Mouse (Mus musculus): ENCODE measurements around the gene Usp15. TPM values are rescaled to one million over a fixed set of nuclear protein-coding genes. Genes with fewer than 3 reads are reported as not detected.

The Usp15 gene
- polyA plus RNA-seq, 1 experiment, result 14.7 TPM

GRCm38 (mm10) chr10:123116861-123117260, 79.9 kb downstream of the Usp15 start:
- Histone ChIP-seq H3K27ac (ENCODE audit: control insufficient read depth, insufficient read depth, low read length) (no peak overlapping the region), H3K36me3 (ENCODE audit: control insufficient read depth, insufficient read depth, low read length) (peaks cover 79% of the 10 kb centered on the region), H3K4me1 (replicated peaks; ENCODE audit: control insufficient read depth, insufficient read depth, low read length) (no peaks in the 10 kb centered on the region), H3K27me3 (ENCODE audit: control insufficient read depth, insufficient read depth, low read length) (no peaks in the 10 kb centered on the region), H3K4me3 (ENCODE audit: control insufficient read depth, insufficient read depth, low read length) (no peak overlapping the region)
- TF ChIP-seq POLR2A (IDR thresholded peaks at IDR 0.05; ENCODE audit: control insufficient read depth, extremely low read depth, insufficient read depth, low read length, poor library complexity), result no peak
- no peak for TF ChIP-seq CTCF (IDR thresholded peaks at IDR 0.05; ENCODE audit: borderline replicate concordance, control insufficient read depth, extremely low read depth, insufficient read depth, low read length, poor library complexity)
- WGBS, result 90% methylated on average over 14 of the region's 14 CpGs
- DNase-seq, result no peak

DNA sequence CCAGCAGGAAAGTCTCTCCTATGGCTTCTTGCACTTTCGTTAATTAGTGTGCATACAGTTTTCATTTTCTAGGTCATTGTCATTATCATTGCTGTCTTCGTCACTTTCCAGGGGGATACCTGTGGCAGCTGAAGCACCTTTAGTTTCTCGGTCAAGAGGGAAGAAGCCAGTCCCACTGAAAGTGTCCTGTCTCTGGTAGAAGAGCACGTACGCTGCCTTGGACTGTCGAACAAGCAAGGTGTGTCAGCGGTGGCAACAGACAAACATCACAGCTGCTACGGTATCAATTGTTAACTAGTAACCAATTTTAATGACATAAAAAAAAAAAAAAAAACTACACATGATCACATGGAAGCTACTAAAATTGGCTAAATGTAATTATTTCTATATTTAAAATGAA, 83.3 kb downstream of the Usp15 start:
- Histone ChIP-seq H3K36me3 (ENCODE audit: control insufficient read depth, insufficient read depth, low read length) (peaks cover 53% of the 10 kb centered on the region), H3K27ac (ENCODE audit: control insufficient read depth, insufficient read depth, low read length) (no peak overlapping the region), H3K4me3 (ENCODE audit: control insufficient read depth, insufficient read depth, low read length) (no peak overlapping the region), H3K27me3 (ENCODE audit: control insufficient read depth, insufficient read depth, low read length) (no peaks in the 10 kb centered on the region), H3K4me1 (replicated peaks; ENCODE audit: control insufficient read depth, insufficient read depth, low read length) (no peaks in the 10 kb centered on the region)
- DNase-seq, result no peak
- WGBS, result 92% methylated on average over 8 of the region's 8 CpGs
- TF ChIP-seq CTCF (IDR thresholded peaks at IDR 0.05; ENCODE audit: borderline replicate concordance, control insufficient read depth, extremely low read depth, insufficient read depth, low read length, poor library complexity), result no peak
- TF ChIP-seq POLR2A (IDR thresholded peaks at IDR 0.05; ENCODE audit: control insufficient read depth, extremely low read depth, insufficient read depth, low read length, poor library complexity), result no peak

DNA sequence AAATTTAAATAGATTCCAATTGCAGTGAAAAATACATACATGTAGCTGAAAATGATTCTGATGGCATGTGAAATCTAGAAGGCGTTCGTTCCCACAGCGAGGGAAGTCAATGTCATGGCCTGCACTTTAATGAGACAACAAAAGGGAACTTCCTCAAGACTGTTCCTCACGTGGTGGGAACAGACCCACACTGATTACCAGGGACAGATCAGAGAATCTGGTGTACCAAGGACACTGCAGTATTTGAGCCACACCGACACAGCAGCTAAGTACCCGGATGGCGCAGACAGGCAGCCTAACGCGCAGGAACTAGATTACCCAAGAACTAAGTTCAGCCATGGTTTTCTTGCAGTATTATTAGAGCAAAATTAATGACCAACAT, 84.0 kb downstream of the Usp15 start:
- WGBS, result 89% methylated on average over 9 of the region's 9 CpGs
- Histone ChIP-seq H3K4me1 (replicated peaks; ENCODE audit: control insufficient read depth, insufficient read depth, low read length) (no peaks in the 10 kb centered on the region), H3K36me3 (ENCODE audit: control insufficient read depth, insufficient read depth, low read length) (peaks cover 46% of the 10 kb centered on the region), H3K27me3 (ENCODE audit: control insufficient read depth, insufficient read depth, low read length) (no peaks in the 10 kb centered on the region), H3K4me3 (ENCODE audit: control insufficient read depth, insufficient read depth, low read length) (no peak overlapping the region), H3K27ac (ENCODE audit: control insufficient read depth, insufficient read depth, low read length) (no peak overlapping the region)
- DNase-seq, result no peak
- no peak for TF ChIP-seq POLR2A (IDR thresholded peaks at IDR 0.05; ENCODE audit: control insufficient read depth, extremely low read depth, insufficient read depth, low read length, poor library complexity)
- no peak for TF ChIP-seq CTCF (IDR thresholded peaks at IDR 0.05; ENCODE audit: borderline replicate concordance, control insufficient read depth, extremely low read depth, insufficient read depth, low read length, poor library complexity)

GRCm38 (mm10) chr10:123112056-123112786, 84.6 kb downstream of the Usp15 start:
- WGBS, result 94% methylated on average over 11 of the region's 11 CpGs
- no peaks in the 10 kb centered on the region for H3K4me1 ChIP-seq (replicated peaks; ENCODE audit: control insufficient read depth, insufficient read depth, low read length)
- TF ChIP-seq CTCF (IDR thresholded peaks at IDR 0.05; ENCODE audit: borderline replicate concordance, control insufficient read depth, extremely low read depth, insufficient read depth, low read length, poor library complexity), result no peak
- no peak for TF ChIP-seq POLR2A (IDR thresholded peaks at IDR 0.05; ENCODE audit: control insufficient read depth, extremely low read depth, insufficient read depth, low read length, poor library complexity)

GRCm38 (mm10) chr10:123110548-123110947, 86.2 kb downstream of the Usp15 start:
- H3K4me3 ChIP-seq (ENCODE audit: control insufficient read depth, insufficient read depth, low read length), result no peak overlapping the region
- no peak for DNase-seq
- TF ChIP-seq POLR2A (IDR thresholded peaks at IDR 0.05; ENCODE audit: control insufficient read depth, extremely low read depth, insufficient read depth, low read length, poor library complexity), result no peak
- no peak for TF ChIP-seq CTCF (IDR thresholded peaks at IDR 0.05; ENCODE audit: borderline replicate concordance, control insufficient read depth, extremely low read depth, insufficient read depth, low read length, poor library complexity)
- H3K4me1 ChIP-seq (replicated peaks; ENCODE audit: control insufficient read depth, insufficient read depth, low read length), result no peaks in the 10 kb centered on the region
- peaks cover 29% of the 10 kb centered on the region for H3K36me3 ChIP-seq (ENCODE audit: control insufficient read depth, insufficient read depth, low read length)
- no peaks in the 10 kb centered on the region for H3K27me3 ChIP-seq (ENCODE audit: control insufficient read depth, insufficient read depth, low read length)
- WGBS, result 96% methylated on average over 11 of the region's 11 CpGs
- no peak overlapping the region for H3K27ac ChIP-seq (ENCODE audit: control insufficient read depth, insufficient read depth, low read length)

More at GRCm38 (mm10) chr10:123112056-123112786, 84.6 kb downstream of the Usp15 start:
- H3K36me3 ChIP-seq (ENCODE audit: control insufficient read depth, insufficient read depth, low read length), result peaks cover 41% of the 10 kb centered on the region
- H3K27ac ChIP-seq (ENCODE audit: control insufficient read depth, insufficient read depth, low read length), result no peak overlapping the region
- no peak overlapping the region for H3K4me3 ChIP-seq (ENCODE audit: control insufficient read depth, insufficient read depth, low read length)
- DNase-seq, result no peak
- H3K27me3 ChIP-seq (ENCODE audit: control insufficient read depth, insufficient read depth, low read length), result no peaks in the 10 kb centered on the region

DNA sequence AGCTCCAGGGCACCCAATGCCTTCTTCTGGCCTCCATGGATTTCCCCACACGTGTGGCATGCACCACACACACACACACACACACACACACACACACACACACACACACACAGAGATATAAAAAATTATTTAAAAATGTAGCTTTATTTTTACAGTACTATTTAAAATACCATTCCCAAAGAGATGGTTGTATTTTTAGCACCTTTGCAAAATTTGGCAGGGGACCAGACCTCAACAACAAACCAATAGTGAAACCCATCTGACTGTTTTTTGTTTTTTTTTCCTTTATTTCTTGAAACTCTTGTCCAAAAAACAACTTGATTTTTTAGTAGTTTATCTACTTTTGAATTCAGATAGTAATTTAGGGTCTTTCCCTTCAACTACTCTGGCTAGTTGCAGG, 88.3 kb downstream of the Usp15 start:
- Histone ChIP-seq H3K27ac (ENCODE audit: control insufficient read depth, insufficient read depth, low read length) (no peak overlapping the region), H3K4me3 (ENCODE audit: control insufficient read depth, insufficient read depth, low read length) (no peak overlapping the region), H3K4me1 (replicated peaks; ENCODE audit: control insufficient read depth, insufficient read depth, low read length) (no peaks in the 10 kb centered on the region), H3K36me3 (ENCODE audit: control insufficient read depth, insufficient read depth, low read length) (peaks cover 17% of the 10 kb centered on the region), H3K27me3 (ENCODE audit: control insufficient read depth, insufficient read depth, low read length) (no peaks in the 10 kb centered on the region)
- no peak for TF ChIP-seq CTCF (IDR thresholded peaks at IDR 0.05; ENCODE audit: borderline replicate concordance, control insufficient read depth, extremely low read depth, insufficient read depth, low read length, poor library complexity)
- no peak for TF ChIP-seq POLR2A (IDR thresholded peaks at IDR 0.05; ENCODE audit: control insufficient read depth, extremely low read depth, insufficient read depth, low read length, poor library complexity)
- no peak for DNase-seq
- 80% methylated on average over 1 of the region's 1 CpGs for WGBS
